Mouse (Mus musculus): ENCODE results near the gene Ninj1. TPM values are rescaled to one million over a fixed set of nuclear protein-coding genes. Genes with fewer than 3 reads are reported as not detected.

The Ninj1 gene
- polyA plus RNA-seq, 1 experiment from 2014 or later: 106 TPM

- no peak for TF ChIP-seq CTCF (IDR thresholded peaks at IDR 0.05)
- CTCF ChIA-PET: no interaction called here
- in situ Hi-C loops (cut with MboI; ENCODE audit: low pct_unique_long_range_greater_than_20kb): no loop called here
- H3K27me3 ChIP-seq: no peaks in the 10 kb centered on the region
- DNase-seq (ENCODE audit: low read depth, low spot score) (no peak), ATAC-seq (no peak)
- POLR2A ChIA-PET: no interaction called here
These were observed 7.5 kb downstream of the Ninj1 start for GRCm38 (mm10) chr13:49194811-49195210.

DNA sequence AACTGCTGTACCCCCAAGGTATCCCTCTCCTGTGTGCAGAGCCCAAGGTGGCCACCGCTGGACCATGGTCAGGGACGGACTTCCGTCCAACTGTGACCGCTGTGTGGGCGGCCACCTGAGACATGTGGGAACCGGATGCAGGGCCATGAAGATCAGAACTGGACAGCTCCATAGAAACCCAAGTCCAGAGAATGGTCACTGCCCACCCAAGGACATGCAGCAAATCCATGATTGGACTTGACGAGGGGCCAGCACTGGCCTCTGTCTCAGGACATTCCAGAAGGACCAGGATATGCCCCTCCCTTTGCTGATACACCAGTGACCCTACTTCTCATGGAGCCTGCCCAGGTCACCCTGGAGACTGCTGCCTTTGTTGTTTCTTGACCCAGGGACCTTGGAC lies 8.4 kb downstream of the Ninj1 start:
- ATAC-seq: no peak
- in situ Hi-C loops (cut with MboI; ENCODE audit: low pct_unique_long_range_greater_than_20kb): no loop called here
- ChIA-PET POLR2A (no interaction called here), CTCF (no interaction called here)
- TF ChIP-seq CTCF (IDR thresholded peaks at IDR 0.05): no peak
- no peak for DNase-seq (ENCODE audit: low read depth, low spot score)
- H3K27me3 ChIP-seq: no peaks in the 10 kb centered on the region

- no peak for DNase-seq (ENCODE audit: low read depth, low spot score)
- in situ Hi-C loops (cut with MboI; ENCODE audit: low pct_unique_long_range_greater_than_20kb): no loop called here
- CTCF ChIA-PET: no interaction called here
These were observed 8.9 kb downstream of the Ninj1 start for GRCm38 (mm10) chr13:49196211-49196610.

GRCm38 (mm10) chr13:49196766-49197165 lies 9.5 kb downstream of the Ninj1 start:
- no peak for ATAC-seq
- in situ Hi-C loops (cut with MboI; ENCODE audit: low pct_unique_long_range_greater_than_20kb): no loop called here
- ChIA-PET CTCF (no interaction called here), POLR2A (no interaction called here)
- TF ChIP-seq CTCF (IDR thresholded peaks at IDR 0.05): no peak
- DNase-seq (ENCODE audit: low read depth, low spot score): no peak
- no peaks in the 10 kb centered on the region for H3K27me3 ChIP-seq

More at GRCm38 (mm10) chr13:49196211-49196610, 8.9 kb downstream of the Ninj1 start:
- no peak for ATAC-seq
- TF ChIP-seq CTCF (IDR thresholded peaks at IDR 0.05): no peak
- no peaks in the 10 kb centered on the region for H3K27me3 ChIP-seq
- POLR2A ChIA-PET: no interaction called here

GRCm38 (mm10) chr13:49198734-49199133 lies 11.4 kb downstream of the Ninj1 start:
- in situ Hi-C loops (cut with MboI; ENCODE audit: low pct_unique_long_range_greater_than_20kb): no loop called here
- ChIA-PET CTCF (no interaction called here), POLR2A (no interaction called here)
- DNase-seq (ENCODE audit: low read depth, low spot score): no peak
- ATAC-seq: no peak
- no peaks in the 10 kb centered on the region for H3K27me3 ChIP-seq
- TF ChIP-seq CTCF (IDR thresholded peaks at IDR 0.05): no peak

DNA sequence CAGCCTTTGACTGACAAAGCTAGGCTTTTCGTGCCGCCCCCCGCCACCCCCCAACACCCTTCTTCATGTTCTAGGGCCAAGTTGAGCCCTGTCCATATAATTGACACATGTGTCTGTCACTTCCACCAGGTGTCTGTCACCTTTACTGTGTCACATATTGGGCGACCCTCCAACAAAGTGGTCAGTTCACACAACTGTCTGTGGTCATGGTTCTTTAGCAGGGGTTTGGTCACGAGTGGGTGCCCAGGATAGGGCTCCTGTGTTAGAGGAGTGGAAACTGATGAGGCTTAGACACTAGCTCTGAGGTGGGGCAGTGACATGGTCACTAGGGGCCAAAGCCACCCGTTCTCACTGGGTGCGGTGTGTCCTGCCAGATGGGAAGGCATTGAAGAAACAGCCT lies 12.6 kb downstream of the Ninj1 start:
- ChIA-PET POLR2A (no interaction called here), CTCF (no interaction called here)
- H3K27me3 ChIP-seq: no peaks in the 10 kb centered on the region
- TF ChIP-seq CTCF (IDR thresholded peaks at IDR 0.05): no peak
- no peak for ATAC-seq
- DNase-seq (ENCODE audit: low read depth, low spot score): no peak
- in situ Hi-C loops (cut with MboI; ENCODE audit: low pct_unique_long_range_greater_than_20kb): no loop called here

DNA sequence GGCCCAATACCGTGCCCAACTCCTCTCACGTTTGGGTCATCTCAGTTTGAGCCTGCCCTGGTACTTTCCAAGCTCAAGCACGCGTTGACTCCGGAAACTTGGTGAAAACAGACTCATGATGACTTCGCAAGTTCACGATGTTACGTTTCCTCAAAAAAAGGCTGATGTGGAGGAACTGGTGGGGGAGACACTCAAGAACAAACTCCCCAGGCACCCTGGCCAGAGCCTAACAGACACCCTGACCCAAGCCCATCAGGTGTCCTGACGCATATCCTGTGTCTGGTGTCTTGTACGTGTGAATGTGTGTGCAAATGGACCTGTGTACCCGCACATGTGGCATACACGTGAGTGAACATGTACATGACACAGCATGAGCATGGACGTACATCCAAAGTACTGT lies 13.4 kb downstream of the Ninj1 start:
- no peaks in the 10 kb centered on the region for H3K27me3 ChIP-seq
- no peak for TF ChIP-seq CTCF (IDR thresholded peaks at IDR 0.05)
- DNase-seq (ENCODE audit: low read depth, low spot score) (no peak), ATAC-seq (no peak)
- CTCF ChIA-PET: no interaction called here
- POLR2A ChIA-PET: no interaction called here
- in situ Hi-C loops (cut with MboI; ENCODE audit: low pct_unique_long_range_greater_than_20kb): no loop called here

- DNase-seq (ENCODE audit: low read depth, low spot score) (no peak), ATAC-seq (no peak)
- H3K27me3 ChIP-seq: no peaks in the 10 kb centered on the region
- in situ Hi-C loops (cut with MboI; ENCODE audit: low pct_unique_long_range_greater_than_20kb): no loop called here
- TF ChIP-seq CTCF (IDR thresholded peaks at IDR 0.05): no peak
- ChIA-PET CTCF (no interaction called here), POLR2A (no interaction called here)
These were observed 15.3 kb downstream of the Ninj1 start for GRCm38 (mm10) chr13:49202556-49202955.

DNA sequence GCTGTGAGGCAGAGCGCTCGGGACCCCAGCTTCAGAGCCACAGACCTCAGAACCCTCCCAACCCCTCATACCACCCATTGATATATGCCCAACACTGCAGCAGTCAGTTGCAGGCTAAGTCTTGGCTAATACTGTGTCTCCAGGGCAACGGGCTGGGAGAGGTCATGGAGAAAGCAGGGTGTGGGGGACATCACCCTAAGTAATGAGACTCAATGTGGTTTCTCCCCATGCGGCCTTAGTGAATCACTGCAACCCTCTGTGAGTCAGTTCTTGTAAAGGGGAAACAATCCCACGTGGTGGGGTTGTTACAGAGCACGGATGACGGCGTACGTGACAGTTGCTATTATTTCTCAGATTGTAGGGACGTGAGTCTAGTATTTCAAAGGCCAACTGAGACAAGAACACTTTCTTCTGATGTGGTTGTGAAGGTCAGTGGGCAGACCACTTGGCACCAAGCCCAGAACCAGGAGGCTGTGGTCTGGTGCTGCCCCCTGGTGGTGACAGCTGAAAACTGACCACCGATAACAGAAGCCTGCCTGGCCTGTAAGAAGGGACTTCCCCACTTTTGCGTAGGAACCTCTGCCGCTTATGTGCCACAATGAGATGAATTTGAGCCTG lies 18.2 kb downstream of the Ninj1 start:
- POLR2A ChIA-PET: no interaction called here
- ATAC-seq: peak; percentile 95
- CTCF ChIA-PET: no interaction called here
- DNase-seq (ENCODE audit: low read depth, low spot score): peak; percentile 94
- TF ChIP-seq CTCF (IDR thresholded peaks at IDR 0.05): no peak
- in situ Hi-C loops (cut with MboI; ENCODE audit: low pct_unique_long_range_greater_than_20kb): no loop called here
- no peaks in the 10 kb centered on the region for H3K27me3 ChIP-seq

- no peak for TF ChIP-seq CTCF (IDR thresholded peaks at IDR 0.05)
- ATAC-seq: no peak
- in situ Hi-C loops (cut with MboI; ENCODE audit: low pct_unique_long_range_greater_than_20kb): no loop called here
- ChIA-PET POLR2A (no interaction called here), CTCF (no interaction called here)
- no peaks in the 10 kb centered on the region for H3K27me3 ChIP-seq
- no peak for DNase-seq (ENCODE audit: low read depth, low spot score)
These were observed 19.1 kb downstream of the Ninj1 start for GRCm38 (mm10) chr13:49206341-49206740.

DNA sequence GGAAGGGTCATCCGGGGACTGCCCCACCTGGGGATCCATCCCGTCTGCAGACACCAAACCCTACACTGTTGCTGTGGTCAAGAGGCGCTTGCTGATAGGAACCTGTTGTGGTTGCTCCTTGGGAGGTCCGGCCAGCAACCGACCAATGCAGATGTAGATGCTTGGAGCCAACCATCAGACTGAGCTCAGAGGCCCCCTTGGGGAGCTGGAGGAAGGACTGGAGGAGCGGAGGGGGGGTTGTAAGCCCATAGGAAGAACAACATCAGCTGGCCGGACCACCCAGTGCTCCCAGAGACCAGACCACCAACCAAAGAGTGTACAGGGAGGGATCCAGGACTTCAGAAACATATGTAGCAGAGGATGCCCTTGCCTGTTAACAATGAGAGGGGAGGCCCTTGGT lies 22.0 kb downstream of the Ninj1 start:
- ATAC-seq (no peak), DNase-seq (ENCODE audit: low read depth, low spot score) (no peak)
- CTCF ChIA-PET: interaction anchor here (1.2 kb wide), 1 partner anchor 36 kb away, joined by 3 read pairs; no protein-coding TSS in a partner anchor
- in situ Hi-C loops (cut with MboI; ENCODE audit: low pct_unique_long_range_greater_than_20kb): no loop called here
- TF ChIP-seq CTCF (IDR thresholded peaks at IDR 0.05): no peak
- no peaks in the 10 kb centered on the region for H3K27me3 ChIP-seq
- POLR2A ChIA-PET: no interaction called here

Data from Patski (cell line).